Mouse (Mus musculus) forebrain, embryonic 13.5 days (tissue): ENCODE data around the gene Aldob. TPM values are rescaled to one million over a fixed set of nuclear protein-coding genes. Genes with fewer than 3 reads are reported as not detected.

ENCODE experiments used
- ATAC-seq: fragments of 200-750 bp; cut with Nextera tagmentation; 2 replicates; pipeline ENCODE4 v1.8.0; 2017
- H3K27ac ChIP-seq: fragments of 300-500 bp; sonication (generic); 2 replicates; pipeline ENCODE4 v1.5.1; 2015; ENCODE audit warnings: inconsistent platforms, mild to moderate bottlenecking, moderate library complexity
- H3K27me3 ChIP-seq: fragments of 300-500 bp; sonication (generic); 2 replicates; pipeline ENCODE4 v1.6.1; 2015; ENCODE audit warnings: mild to moderate bottlenecking, inconsistent platforms
- H3K36me3 ChIP-seq: fragments of 300-500 bp; sonication (generic); 2 replicates; pipeline ENCODE4 v1.6.1; 2015; ENCODE audit warnings: mild to moderate bottlenecking, inconsistent platforms; ENCODE audit not compliant: poor library complexity, severe bottlenecking
- H3K4me1 ChIP-seq: fragments of 300-500 bp; sonication (generic); 2 replicates; pipeline ENCODE4 v1.6.1; 2015; ENCODE audit warnings: inconsistent platforms
- H3K4me2 ChIP-seq: fragments of 300-500 bp; sonication (generic); 2 replicates; pipeline ENCODE4 v1.6.1; 2015; ENCODE audit warnings: inconsistent platforms, mild to moderate bottlenecking, moderate library complexity
- H3K4me3 ChIP-seq: fragments of 300-500 bp; sonication (generic); 2 replicates; pipeline ENCODE4 v1.5.1; 2015; ENCODE audit warnings: mild to moderate bottlenecking, inconsistent platforms
- H3K9ac ChIP-seq: fragments of 300-500 bp; sonication (generic); 2 replicates; pipeline ENCODE4 v1.6.1; 2015; ENCODE audit warnings: mild to moderate bottlenecking, inconsistent platforms
- H3K9me3 ChIP-seq: fragments of 300-500 bp; sonication (generic); replicated peaks from 2 replicates; pipeline ENCODE4 v1.6.1; 2016; ENCODE audit warnings: inconsistent platforms
- WGBS: fragments of 180-500 bp; shearing (Covaris S2); methylation state at CpG from one replicate; pipeline ENCODE4 v1.1.7; 2015; 5-methylcytosine and 5-hydroxymethylcytosine counted together
- polyA plus RNA-seq: library from polyadenylated mRNA; unstranded; fragments of >200 nt; fragmentation: Nextera tagmentation; extraction: Ambion mirVana; gene quantifications from 2 replicates; pipeline ENCODE4 v1.2.1, GENCODE M21; 2015

Gene Aldob
- polyA plus RNA-seq, result 0.23 TPM in 2 replicates

- no peaks in the 10 kb centered on the region for H3K27me3 ChIP-seq
- no peaks in the 10 kb centered on the region for H3K4me1 ChIP-seq
- ATAC-seq, result no peak
- WGBS, result 75% methylated on average over 3 of the region's 3 CpGs
- H3K4me2 ChIP-seq, result no peak within 1 kb of the TSS
- no peak within 1 kb of the TSS for H3K27ac ChIP-seq
- no peak within 1 kb of the TSS for H3K9ac ChIP-seq
- H3K36me3 ChIP-seq, result no peaks in the 10 kb centered on the region
- H3K4me3 ChIP-seq, result no peak within 1 kb of the TSS
- no peaks in the 10 kb centered on the region for H3K9me3 ChIP-seq
These were observed at the start of gene Aldob for GRCm38 (mm10) chr4:49549383-49549782. Aldob (minus strand) TSS chr4:49549546.

- peak within 1 kb of the TSS; percentile 86 for H3K9ac ChIP-seq
- H3K27ac ChIP-seq, result peak within 1 kb of the TSS; percentile 85
- peaks cover 8% of the 10 kb centered on the region; the same call in 1 of the 2 replicates for H3K4me1 ChIP-seq
- ATAC-seq, result peak; percentile 95
- peak within 1 kb of the TSS; percentile 86 for H3K4me2 ChIP-seq
- H3K27me3 ChIP-seq, result no peaks in the 10 kb centered on the region
- under 1% methylated on average over 53 of the region's 77 CpGs for WGBS
- no peaks in the 10 kb centered on the region for H3K9me3 ChIP-seq
- peak within 1 kb of the TSS; percentile 81 for H3K4me3 ChIP-seq
- H3K36me3 ChIP-seq, result no peaks in the 10 kb centered on the region
These were observed 48.1 kb upstream of the Aldob start, which contains the start of gene Tmem246 for GRCm38 (mm10) chr4:49597183-49598100. Tmem246 (minus strand) TSS chr4:49597876.

- Histone ChIP-seq H3K4me3 (peak overlapping the region; percentile 81), H3K36me3 (no peaks in the 10 kb centered on the region), H3K4me1 (peaks cover 8% of the 10 kb centered on the region; the same call in 1 of the 2 replicates), H3K27ac (peak overlapping the region; percentile 85), H3K9ac (peak overlapping the region; percentile 86), H3K4me2 (peak overlapping the region; percentile 86), H3K27me3 (no peaks in the 10 kb centered on the region), H3K9me3 (no peaks in the 10 kb centered on the region)
- peak; percentile 60 for ATAC-seq
- under 1% methylated on average over 20 of the region's 20 CpGs for WGBS
These were observed 47.5 kb upstream of the Aldob start for GRCm38 (mm10) chr4:49596846-49597182.

- no peak overlapping the region for H3K4me3 ChIP-seq
- H3K36me3 ChIP-seq, result peaks cover 16% of the 10 kb centered on the region
- no peak for ATAC-seq
- H3K4me2 ChIP-seq, result no peak overlapping the region
- 0 out of 2 replicates have a peak, but pooled peaks cover 1% of the 10 kb centered on the region for H3K4me1 ChIP-seq
- H3K27ac ChIP-seq, result no peak overlapping the region
- WGBS, result 83% methylated on average over 2 of the region's 2 CpGs
- no peaks in the 10 kb centered on the region for H3K9me3 ChIP-seq
- H3K27me3 ChIP-seq, result no peaks in the 10 kb centered on the region
- no peak overlapping the region for H3K9ac ChIP-seq
These were observed 40.8 kb upstream of the Aldob start for GRCm38 (mm10) chr4:49590152-49590551.

GRCm38 (mm10) chr4:49586811-49587210, 37.5 kb upstream of the Aldob start:
- Histone ChIP-seq H3K9ac (no peak overlapping the region), H3K27me3 (no peaks in the 10 kb centered on the region), H3K4me1 (peaks cover 15% of the 10 kb centered on the region), H3K27ac (no peak overlapping the region), H3K4me2 (no peak overlapping the region), H3K4me3 (no peak overlapping the region), H3K36me3 (peaks cover 16% of the 10 kb centered on the region), H3K9me3 (no peaks in the 10 kb centered on the region)
- 95% methylated on average over 10 of the region's 10 CpGs for WGBS
- no peak for ATAC-seq

- ATAC-seq, result no peak
- WGBS, result 89% methylated on average over 7 of the region's 7 CpGs
- Histone ChIP-seq H3K9ac (no peak overlapping the region), H3K36me3 (peaks cover 16% of the 10 kb centered on the region), H3K27me3 (no peaks in the 10 kb centered on the region), H3K9me3 (no peaks in the 10 kb centered on the region), H3K4me2 (no peak overlapping the region), H3K4me1 (peaks cover 15% of the 10 kb centered on the region), H3K27ac (no peak overlapping the region), H3K4me3 (no peak overlapping the region)
These were observed 36.3 kb upstream of the Aldob start for GRCm38 (mm10) chr4:49585524-49586101.

- Histone ChIP-seq H3K27me3 (no peaks in the 10 kb centered on the region), H3K4me3 (no peak overlapping the region), H3K9me3 (no peaks in the 10 kb centered on the region), H3K36me3 (peaks cover 16% of the 10 kb centered on the region), H3K4me1 (peaks cover 15% of the 10 kb centered on the region), H3K9ac (no peak overlapping the region), H3K4me2 (no peak overlapping the region), H3K27ac (no peak overlapping the region)
- peak; percentile 27; the same call in 1 of the 2 replicates for ATAC-seq
- WGBS, result 45% methylated on average over 14 of the region's 14 CpGs
These were observed 34.9 kb upstream of the Aldob start for GRCm38 (mm10) chr4:49583965-49584831.

- WGBS, result 74% methylated on average over 4 of the region's 4 CpGs
- ATAC-seq, result no peak
- Histone ChIP-seq H3K4me1 (peaks cover 15% of the 10 kb centered on the region), H3K36me3 (peaks cover 11% of the 10 kb centered on the region), H3K27me3 (no peaks in the 10 kb centered on the region), H3K9ac (no peak overlapping the region), H3K4me3 (no peak overlapping the region), H3K4me2 (no peak overlapping the region), H3K9me3 (no peaks in the 10 kb centered on the region), H3K27ac (no peak overlapping the region)
These were observed 31.9 kb upstream of the Aldob start for GRCm38 (mm10) chr4:49581256-49581655.

- no peak for ATAC-seq
- 86% methylated on average over 4 of the region's 4 CpGs for WGBS
- Histone ChIP-seq H3K4me2 (no peak overlapping the region), H3K4me3 (no peak overlapping the region), H3K36me3 (no peaks in the 10 kb centered on the region), H3K27ac (no peak overlapping the region), H3K9me3 (no peaks in the 10 kb centered on the region), H3K9ac (no peak overlapping the region), H3K27me3 (no peaks in the 10 kb centered on the region), H3K4me1 (no peaks in the 10 kb centered on the region)
These were observed 22.8 kb upstream of the Aldob start for GRCm38 (mm10) chr4:49572194-49572593.

GRCm38 (mm10) chr4:49567613-49568012, 18.3 kb upstream of the Aldob start:
- WGBS, result 24% methylated on average over 3 of the region's 3 CpGs
- no peaks in the 10 kb centered on the region for H3K4me1 ChIP-seq
- H3K27ac ChIP-seq, result no peak overlapping the region
- no peak overlapping the region for H3K9ac ChIP-seq
- no peak overlapping the region for H3K4me3 ChIP-seq
- H3K27me3 ChIP-seq, result no peaks in the 10 kb centered on the region
- no peaks in the 10 kb centered on the region for H3K36me3 ChIP-seq
- ATAC-seq, result peak; percentile 87
- no peaks in the 10 kb centered on the region for H3K9me3 ChIP-seq
- no peak overlapping the region for H3K4me2 ChIP-seq

- no peak overlapping the region for H3K9ac ChIP-seq
- peaks cover 4% of the 10 kb centered on the region; the same call in 1 of the 2 replicates for H3K4me1 ChIP-seq
- H3K27ac ChIP-seq, result no peak overlapping the region
- peak overlapping the region; percentile 7 for H3K4me2 ChIP-seq
- H3K9me3 ChIP-seq, result no peaks in the 10 kb centered on the region
- 66% methylated on average over 20 of the region's 20 CpGs for WGBS
- peak; percentile 96 for ATAC-seq
- no peaks in the 10 kb centered on the region for H3K27me3 ChIP-seq
- H3K4me3 ChIP-seq, result no peak overlapping the region
- H3K36me3 ChIP-seq, result no peaks in the 10 kb centered on the region
These were observed 10.8 kb upstream of the Aldob start for GRCm38 (mm10) chr4:49559915-49560772.
